Mouse (Mus musculus): ENCODE results near the gene Rab30. TPM values are rescaled to one million over a fixed set of nuclear protein-coding genes. Genes with fewer than 3 reads are reported as not detected.

The Rab30 gene
- polyA plus RNA-seq, 3 experiments from 2014 or later, result 0.35 to 0.49 TPM; not detected in 1

DNA sequence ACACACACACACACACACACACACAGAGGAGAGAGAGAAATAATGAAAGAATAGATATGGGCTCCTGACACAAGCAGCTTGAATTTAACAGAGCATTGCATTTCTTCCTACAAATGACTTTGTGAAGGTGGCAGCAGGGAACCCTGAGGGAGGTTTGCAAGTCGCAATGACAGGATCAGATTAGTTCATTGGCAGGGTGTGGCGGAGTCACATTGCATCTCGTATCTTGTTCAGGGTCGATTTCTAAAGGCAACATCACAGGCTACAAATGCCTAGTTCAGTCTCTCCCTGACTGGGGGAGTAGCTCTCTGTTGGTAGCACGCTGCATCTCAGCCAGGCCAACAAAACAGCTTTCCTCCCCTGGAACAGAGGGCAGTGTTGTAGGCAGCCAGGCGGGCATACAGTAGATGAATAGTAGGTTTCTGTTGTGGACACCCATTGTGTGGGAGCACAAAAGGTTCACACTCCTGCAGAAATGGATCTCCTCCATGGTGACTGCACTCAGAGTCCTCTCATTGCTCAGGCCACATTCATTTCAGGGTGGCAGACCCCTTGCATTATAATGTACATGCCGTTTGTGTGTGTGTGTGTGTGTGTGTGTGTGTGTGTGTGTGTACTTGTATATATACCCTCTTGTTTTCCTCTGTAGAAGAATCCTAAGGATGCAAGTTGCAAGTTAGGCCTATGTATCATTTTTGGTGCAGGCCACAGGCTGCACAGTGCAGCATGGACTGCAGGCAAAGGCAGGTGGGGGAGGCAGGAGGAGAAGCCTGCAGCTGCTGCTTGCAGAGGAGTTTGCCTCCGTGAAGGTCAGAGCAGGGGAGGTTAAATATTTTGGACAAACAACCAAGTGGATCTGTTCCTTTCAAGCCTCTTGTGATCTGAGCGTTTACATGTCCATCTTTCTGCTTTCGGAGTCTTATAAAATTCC, 58.5 kb downstream of the Rab30 start:
- ATAC-seq, result no peak

DNA sequence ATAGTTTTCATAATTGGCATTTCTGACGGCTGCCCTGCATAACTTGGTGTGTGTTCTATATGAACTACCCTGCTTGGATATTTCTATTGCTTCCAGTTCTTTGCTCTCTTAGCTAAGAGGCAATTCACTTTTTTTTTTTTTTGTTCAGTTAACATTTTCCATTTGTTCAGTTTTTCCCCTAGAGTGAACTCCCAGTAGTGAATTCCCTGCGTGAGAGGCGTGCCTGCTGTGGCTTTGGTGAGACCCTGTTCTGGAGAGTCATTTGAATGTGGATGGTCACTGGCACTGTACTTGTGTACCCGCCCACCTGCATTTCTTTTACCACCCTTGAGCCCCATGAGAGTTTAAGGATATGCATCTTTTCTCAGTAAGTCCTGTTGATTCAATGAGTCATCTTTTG, 60.8 kb downstream of the Rab30 start:
- no peak for ATAC-seq

DNA sequence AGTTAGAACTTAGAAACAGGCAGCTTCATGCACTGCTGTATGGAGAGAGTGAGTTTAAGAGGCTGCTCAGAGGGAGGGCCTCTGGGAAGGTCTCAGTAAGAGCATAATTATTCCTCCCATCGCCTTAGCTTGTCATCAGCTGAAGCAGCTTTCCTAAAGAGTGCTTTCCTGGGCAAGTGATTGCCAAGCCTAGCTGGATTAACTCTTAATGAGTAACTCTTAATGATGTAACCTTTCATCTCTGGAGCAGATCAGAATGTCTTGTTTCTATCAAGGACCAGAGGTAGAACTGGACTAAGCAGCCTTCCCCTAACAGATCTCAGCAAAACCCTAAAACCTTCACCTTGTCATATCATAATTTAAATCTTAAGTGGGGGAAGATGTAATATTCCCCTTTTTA, 61.8 kb downstream of the Rab30 start:
- ATAC-seq, result no peak

DNA sequence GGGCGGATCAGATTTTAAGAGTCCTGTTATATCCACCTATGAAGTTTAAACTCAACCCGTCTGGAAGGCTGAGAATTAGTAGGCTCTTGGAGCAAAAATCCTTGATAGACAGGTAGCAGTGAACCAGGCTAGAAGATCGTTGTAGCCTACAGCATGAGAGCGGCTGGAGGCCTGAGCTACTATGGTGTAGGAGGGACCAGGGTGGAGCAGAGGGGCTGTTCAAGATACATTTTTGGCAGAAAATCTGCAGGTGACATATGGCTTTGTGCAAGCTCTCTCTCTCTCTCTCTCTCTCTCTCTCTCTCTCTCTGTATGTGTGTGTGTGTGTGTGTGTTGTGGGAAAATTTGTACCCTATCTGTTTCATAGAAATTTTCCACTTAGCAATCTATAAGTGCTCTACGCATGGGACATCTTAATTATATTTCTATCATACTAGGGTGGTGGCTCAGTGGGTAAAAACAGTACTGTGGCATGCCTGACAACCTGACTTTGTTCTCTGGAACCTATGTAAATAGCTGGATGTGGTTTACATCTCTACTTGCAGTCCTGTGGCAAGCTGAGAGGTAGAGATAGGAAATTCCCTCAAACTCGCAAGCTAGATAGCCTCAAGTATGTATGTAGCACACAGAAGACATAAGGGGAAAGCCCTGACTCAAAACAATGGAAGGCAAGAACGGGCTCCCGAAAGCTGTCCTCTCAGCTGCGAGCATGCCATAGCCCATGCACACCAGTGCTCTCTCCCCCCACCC, 63.7 kb downstream of the Rab30 start:
- no peak for ATAC-seq

DNA sequence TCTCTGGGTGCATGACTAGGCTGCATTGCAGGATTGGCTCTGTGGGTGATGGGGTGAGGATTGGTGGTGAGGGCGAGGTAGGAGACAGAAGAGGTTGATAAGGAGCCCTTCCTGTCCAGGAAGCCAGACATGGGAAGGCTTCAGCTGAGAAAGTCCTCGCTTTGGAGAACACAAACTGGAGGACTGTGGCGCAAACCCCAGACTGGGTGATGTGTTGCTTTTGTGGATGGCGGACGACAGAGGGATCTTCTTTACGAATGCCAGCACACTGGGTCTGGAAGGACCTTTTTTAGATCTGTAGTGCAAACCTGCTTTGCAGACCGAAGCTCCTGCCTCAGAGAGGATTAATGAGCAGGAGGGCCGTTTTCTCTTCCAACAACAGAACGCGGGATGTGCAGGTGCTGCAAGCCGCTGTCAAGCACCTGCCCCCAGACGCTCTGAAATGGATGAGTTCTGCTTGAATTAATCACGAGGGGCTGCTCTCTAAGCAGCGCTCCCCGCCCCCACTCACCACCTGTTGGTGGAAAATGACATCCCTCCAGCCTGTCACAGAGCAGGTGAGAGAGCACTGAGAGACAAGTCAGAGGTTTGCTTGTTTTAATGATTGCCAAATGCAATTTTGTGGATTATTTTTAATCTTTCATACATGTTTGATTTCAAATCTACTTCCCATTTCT, 65.2 kb downstream of the Rab30 start:
- no peak for ATAC-seq

DNA sequence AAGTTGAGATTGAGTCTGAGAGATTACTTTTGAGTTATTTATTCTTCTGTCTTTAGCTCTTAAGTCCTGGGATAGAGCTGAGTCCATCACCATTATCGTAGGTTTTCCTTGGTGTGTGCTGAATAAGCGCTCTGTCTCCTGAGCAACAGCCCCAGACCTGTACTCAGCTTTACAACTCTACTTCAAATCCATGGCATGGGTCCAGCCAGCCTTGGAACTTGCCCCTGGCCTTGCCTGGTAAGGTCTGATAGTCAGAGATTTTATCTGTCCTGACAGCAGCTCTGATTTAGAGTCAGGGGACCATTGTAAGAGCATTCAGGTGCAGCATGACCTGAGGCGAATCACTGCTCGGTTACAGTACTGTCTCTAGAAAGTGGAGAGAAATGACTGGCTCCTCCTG, 66.1 kb downstream of the Rab30 start:
- ATAC-seq, result no peak

DNA sequence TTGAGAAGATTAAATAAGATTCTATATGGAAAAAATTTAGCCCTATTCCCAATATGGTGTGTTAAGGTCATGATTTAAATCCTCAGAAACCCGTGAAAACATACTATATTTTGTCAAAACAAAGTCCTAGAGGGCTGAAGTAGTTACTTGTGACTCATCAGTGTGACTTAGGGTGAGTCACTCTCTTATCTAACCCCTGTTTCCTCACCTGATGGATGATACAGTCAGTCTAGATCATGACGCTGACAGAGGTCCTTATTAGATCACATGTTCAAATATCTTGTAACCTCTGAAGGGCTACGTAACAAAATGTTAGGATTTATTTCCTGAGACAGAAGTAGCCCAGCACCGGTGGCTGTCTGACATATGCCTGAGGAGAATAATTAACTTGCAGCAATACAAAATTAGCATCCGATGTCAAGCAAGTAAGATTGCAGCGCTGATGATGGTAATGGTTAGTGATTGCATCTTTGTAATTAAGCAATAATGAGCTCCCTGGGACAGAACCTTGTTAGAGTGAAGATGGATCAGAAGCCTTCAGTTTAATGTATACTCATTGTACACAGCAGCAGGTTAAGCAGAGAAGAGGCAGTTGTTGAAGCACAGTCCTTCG, 70.4 kb downstream of the Rab30 start:
- ATAC-seq, result no peak

DNA sequence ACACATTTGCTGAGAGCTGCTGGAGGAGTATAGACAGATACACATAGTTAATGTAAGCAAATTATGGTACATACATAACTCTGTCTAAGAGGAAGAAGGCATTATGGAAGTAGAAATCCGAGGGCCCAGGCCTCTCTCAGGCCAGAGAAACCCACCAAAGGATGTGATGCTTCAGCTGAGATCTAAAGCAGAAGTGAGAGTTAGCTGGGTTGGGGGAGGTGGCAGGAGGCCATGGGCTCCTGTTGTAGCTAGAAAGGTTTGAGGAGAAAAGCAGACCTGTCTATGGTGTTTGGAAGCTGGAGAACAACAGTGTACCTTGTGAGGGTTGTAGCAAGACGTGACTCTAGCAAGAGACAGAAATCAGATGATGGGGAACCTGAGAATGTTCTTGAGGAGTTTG, 75.8 kb downstream of the Rab30 start:
- no peak for ATAC-seq

DNA sequence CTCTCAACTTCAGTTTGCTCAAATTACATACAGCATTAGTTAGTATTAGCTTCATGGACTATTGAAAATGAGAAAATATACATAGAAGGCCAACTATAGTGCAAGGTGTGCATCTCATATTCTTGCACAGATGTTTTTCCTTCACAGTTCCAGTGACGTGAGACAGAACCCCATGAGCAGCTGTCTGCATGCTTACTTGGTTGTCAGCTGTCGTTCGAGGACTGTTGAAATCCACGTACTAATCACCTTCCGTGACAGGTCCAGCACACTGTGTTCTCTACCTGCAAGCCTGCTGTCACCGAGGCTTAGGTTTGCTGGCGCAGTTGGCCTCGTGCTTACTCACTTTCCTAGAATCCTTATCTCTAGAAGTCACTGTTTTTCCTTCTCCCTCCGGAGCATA, 76.5 kb downstream of the Rab30 start:
- no peak for ATAC-seq

DNA sequence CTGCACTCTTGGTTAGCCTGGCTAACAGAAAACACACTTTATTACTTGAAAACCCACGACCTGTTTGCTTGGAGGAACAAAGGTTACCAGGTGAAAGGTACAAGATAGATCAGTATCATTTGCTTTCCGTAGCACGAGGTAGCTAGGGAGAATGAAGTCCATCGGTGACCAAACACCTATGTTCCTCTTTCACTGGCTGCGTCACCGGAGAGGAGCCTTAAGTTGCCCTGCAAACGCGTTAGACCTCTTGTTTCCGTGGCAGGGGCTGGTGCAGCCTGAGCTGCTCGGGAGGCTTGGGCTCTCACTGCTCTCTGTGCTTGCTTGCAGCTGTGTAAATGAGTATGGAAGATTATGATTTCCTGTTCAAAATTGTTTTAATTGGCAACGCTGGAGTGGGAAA, 78.3 kb downstream of the Rab30 start:
- ATAC-seq, result no peak

DNA sequence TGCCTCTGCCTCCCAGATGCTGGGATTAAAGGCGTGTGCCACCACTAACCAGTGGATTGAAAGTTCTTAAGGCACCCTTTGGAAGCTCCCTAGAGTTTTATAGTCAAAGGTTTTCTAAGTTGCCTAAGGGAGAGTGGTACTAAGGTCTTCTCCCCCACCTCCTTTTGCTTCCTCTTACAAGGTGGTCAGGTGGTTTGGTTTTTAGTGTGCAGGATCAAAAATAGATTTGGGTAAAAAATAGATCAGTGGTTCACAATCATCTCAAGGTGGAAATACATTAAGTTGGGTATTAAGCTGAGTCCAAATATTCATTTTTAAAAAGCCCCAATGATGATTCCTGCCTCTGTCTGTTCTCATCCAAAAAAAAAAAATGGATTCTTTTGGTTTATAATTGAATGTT, 79.0 kb downstream of the Rab30 start:
- no peak for ATAC-seq

DNA sequence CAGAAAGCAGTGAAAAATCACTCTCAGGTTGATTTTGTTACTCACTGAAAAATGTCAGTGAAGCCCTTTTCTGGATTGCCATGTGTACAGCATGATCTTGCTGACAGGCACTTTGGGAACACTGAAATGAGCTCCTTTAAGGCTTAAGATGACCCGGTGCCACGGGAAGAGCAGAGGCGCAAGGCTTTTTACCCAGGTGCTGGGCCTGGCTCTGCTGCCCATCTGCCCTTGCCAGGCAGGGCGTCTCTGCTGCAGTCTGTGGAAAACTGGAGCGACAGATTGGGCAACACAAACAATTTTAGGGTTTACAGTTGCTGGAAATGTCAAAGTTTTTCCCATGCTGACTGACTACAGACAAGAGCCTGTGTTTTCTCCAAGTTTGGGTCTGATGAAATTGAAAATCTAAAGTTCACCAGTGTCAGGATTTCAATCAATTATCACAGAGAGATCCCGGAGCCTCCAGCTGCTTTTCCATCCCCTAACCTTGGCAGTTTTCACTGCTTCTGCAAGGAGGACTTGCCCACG, 79.6 kb downstream of the Rab30 start:
- no peak for ATAC-seq

DNA sequence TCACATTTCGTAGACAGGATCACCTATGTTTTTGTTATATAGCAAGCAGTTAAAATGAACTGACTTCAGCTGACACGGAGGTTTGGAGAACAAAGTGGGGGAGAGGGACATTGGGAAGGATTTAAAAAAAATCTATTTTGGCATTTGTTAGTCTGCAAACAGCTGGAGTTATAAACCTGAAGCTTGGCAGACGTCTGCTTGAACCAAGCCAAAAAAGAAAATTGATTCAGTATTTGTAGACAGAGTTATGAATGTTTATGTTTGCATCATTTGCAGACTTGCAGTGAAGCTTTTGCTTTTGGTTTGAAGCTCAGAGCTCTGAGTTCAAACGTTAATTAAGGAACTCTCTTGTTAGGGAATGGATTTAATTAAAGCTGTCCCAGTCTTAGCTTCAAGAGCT, 80.5 kb downstream of the Rab30 start:
- ATAC-seq, result no peak

DNA sequence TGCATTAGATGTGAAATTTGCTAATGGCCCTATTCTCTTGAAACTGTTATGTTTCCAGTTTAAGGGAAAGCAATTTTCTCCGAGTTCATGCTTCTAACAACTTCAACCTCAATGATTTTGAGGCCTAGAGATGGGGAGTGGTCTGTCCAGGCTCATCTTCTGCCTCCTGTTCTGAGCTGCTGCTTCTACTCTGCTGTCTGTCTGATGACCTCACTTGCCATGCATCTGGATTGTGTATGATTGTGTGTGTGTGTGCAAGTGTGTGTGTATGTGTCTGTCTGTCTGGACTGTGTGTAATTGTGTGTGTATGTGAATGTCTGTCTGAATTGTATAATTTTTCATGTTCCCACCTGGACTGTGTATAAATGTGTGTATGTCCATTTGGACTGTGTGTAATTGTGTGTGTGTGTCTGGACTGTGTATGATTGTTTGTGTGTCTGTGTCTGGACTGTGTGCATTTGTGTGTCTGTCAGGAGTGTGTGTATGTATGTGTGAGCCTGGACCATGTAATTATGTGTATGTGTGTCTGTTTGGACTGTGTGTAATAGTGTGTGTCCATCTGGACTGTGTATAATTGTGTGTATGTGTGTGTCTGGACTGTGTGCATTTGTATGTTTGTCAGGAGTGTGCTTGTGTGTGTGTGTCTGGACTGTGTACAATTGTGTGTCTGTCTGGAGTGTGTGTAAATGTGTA, 81.2 kb downstream of the Rab30 start:
- ATAC-seq, result no peak

DNA sequence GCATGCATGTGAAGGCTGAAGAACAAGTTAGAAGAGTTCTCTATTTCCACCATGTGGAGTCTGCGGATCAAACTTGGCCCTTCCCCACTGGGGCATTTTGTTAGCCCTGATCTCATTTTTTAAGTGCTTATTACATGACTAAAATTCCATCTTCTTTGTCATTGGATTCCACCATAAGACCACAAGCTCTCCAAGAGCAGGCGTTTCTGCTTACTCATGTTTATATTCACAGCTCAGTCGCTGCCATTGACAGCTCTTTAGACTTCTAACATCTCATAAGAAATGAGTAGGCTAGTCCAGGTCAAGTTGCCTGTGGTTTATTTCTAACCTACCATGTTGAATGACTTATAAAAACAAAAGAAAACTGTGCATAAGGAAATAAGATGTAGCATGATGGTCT, 84.8 kb downstream of the Rab30 start:
- ATAC-seq, result no peak

DNA sequence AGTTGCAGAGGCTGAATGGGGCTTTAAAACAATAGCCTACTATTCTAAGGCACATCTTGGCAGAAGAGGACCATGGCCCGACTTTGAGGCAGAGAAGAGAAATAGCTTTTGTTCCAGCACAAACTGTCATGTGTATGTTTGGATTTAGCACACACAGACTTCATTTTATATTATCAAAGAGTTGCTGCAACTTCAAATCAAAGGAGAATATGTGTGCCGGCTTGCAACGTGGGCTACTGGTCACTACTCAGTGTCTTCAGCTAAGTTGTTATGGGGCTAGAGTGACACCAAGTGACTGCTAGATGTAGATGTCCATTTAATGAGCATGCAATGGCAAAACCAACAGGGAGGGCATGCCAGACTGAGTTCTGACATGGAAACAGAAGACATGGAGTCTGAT, 86.6 kb downstream of the Rab30 start:
- no peak for ATAC-seq

DNA sequence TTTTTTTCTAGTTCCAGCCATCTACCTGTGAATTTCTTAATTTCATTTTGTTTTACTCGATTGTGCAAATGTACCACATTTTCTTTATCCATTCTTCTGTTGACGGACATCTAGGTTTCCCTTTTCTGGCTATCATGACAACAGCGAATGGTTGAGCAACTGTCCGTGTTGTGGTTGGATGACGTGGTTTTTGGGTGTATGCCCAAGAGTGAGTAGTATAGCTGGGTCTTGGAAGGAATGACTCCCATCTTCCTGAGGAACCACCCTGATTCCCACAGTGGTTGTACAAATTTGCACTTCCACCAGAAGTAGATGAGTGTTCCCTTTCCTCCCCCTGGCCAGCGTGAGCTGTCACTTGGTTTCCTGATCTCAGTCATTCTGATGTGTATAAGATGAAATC, 91.0 kb downstream of the Rab30 start:
- ATAC-seq, result no peak

DNA sequence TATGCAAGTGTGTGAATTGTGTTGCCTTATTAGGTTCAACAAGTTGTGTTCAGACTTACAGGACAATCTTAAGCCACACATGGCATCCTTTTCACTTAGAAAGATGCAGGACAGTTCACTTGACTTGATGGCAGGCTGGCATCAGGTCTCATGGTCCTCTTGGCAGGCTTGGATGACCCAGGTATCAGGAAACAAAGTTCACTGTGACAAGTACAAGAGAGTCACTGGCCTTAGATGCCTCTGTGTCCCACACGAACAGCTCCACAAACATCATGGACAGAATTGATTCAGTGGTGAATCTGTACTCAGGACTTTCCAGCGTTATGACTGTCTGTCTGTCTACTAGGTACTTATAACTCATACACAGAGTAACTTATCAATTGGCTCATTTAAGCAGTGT, 93.0 kb downstream of the Rab30 start:
- ATAC-seq, result no peak

DNA sequence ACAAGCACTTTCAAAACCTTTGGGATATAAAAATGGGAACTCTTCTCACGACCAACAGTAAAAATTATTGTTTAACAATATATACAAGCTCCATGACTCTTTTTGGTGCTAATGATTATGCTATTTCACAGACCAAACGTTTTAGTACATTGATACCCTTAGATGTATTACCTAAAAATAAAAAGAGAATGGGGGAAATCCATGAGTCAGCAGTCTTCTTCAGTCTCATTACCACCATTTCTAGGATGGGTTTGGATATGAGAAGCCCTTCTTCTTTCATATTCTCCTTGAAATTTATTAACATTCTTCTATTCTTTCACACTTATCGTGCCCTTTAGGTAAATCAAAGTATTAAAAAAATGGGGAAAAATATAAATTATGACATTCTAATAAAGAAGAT, 95.0 kb downstream of the Rab30 start:
- no peak for ATAC-seq

DNA sequence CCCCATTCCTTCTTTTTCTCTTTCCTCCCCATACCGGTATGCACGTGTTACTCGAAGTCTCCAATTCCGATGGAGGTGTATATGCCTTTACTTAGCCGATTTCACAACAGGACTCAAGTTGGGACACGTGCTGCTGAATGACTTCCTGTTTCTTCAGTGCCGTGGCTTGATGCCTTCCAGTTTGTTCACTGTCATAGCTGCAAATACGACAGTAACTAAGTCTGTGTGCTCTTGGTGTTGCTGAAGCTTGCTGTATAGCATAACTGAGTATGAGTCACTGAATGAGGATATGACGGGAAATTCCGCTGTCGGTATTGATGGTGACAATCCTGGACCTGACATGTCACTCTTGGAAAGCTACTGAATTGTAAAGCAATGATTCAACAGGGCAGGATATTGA, 95.8 kb downstream of the Rab30 start:
- no peak for ATAC-seq

DNA sequence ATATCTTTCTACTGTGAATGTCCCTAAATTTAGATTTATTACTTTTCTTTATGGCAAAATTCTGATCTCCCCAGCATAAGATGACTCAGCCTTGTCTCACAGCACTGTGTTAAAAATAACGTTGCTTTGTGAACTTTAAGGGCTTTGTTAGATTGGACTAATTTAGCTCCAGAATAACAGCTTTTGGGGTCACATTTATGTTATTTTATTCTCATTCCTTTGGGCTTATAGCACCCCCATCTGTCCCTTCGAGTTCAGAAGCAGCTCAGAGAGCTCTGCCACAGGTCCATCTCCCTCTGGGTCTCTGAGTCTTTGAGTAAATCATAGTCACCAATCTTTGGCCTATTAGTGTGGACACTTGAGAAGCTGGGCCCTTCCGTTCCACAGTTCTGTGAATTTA, 96.5 kb downstream of the Rab30 start:
- no peak for ATAC-seq

DNA sequence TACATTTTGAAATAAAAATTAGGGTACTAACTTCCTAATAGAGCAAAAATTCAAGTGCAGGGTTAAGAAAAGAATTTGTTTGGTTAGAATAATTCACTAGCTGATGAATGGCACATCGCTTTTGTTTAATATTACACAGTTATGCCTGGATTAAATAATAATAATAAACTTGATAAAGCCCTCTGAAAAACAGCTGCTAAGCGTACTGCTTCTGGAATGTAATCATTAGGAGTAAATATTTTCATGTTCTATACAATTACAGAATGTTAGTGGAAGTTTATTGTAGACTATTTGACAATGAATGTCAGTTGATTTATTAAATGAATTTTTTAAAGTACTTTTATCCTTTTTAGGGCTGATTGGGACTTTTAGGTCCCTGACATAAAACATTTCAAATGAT, 100.9 kb downstream of the Rab30 start:
- ATAC-seq, result no peak
